Mouse (Mus musculus) gastrocnemius, adult 2 months (tissue): ENCODE results near the gene Pln. TPM values are rescaled to one million over a fixed set of nuclear protein-coding genes. Genes with fewer than 3 reads are reported as not detected.
A peak's percentile ranks its signal among the peaks of the same experiment; 100 is the strongest.

ENCODE experiments used
- DNase-seq: peaks from one replicate; pipeline ENCODE4 v3.0.0; 2022
- H3K27ac ChIP-seq: fragments of 200-600 bp; 2 replicates; pipeline ENCODE4 v1.8.1; 2022; ENCODE audit warnings: mild to moderate bottlenecking
- H3K4me3 ChIP-seq: fragments of 200-600 bp; 2 replicates; pipeline ENCODE4 v1.8.1; 2022; ENCODE audit warnings: mild to moderate bottlenecking, moderate library complexity
- CTCF ChIP-seq: fragments of 200-600 bp; IDR thresholded peaks from 2 replicates; pipeline ENCODE4 v1.8.1; 2022; ENCODE audit warnings: antibody characterized with exemption, mild to moderate bottlenecking, moderate library complexity
- intact Hi-C: fragments of 180-260 bp; cut with DNase I; formaldehyde crosslinking; loops from one replicate; pipeline ENCODE4 v1.15.1; 2025
- total RNA-seq, 2 experiments: library from RNA; stranded (reverse); gene quantifications; 2 replicates each; pipeline ENCODE4 v1.2.3; 2021

Pln gene
- total RNA-seq, 2 experiments from 2014 or later, result 7.6 to 25.9 TPM

- intact Hi-C loops, result loop anchor here (10.0 kb wide), 1 partner anchor 253 kb away; the partner anchor contains the start of gene Asf1a
- no peak for DNase-seq
- no peak for TF ChIP-seq CTCF
These were observed 4.8 kb downstream of the Pln start for GRCm38 (mm10) chr10:53342166-53342728.

GRCm38 (mm10) chr10:53343384-53343783 is 5.9 kb downstream of the Pln start:
- no peak for TF ChIP-seq CTCF
- H3K27ac ChIP-seq, result peak overlapping the region; percentile 9; the same call in 1 of the 2 replicates

More at GRCm38 (mm10) chr10:53342166-53342728, 4.8 kb downstream of the Pln start:
- Histone ChIP-seq H3K27ac (peak overlapping the region; percentile 20; the same call in 1 of the 2 replicates), H3K4me3 (no peak overlapping the region)

GRCm38 (mm10) chr10:53343865-53344264 is 6.4 kb downstream of the Pln start:
- Histone ChIP-seq H3K27ac (peak overlapping the region; percentile 9; the same call in 1 of the 2 replicates), H3K4me3 (peak overlapping the region; percentile 44)
- no peak for DNase-seq
- TF ChIP-seq CTCF, result no peak
- intact Hi-C loops, result loop anchor here (10.0 kb wide), 1 partner anchor 251 kb away; the partner anchor contains the start of gene Asf1a

More at GRCm38 (mm10) chr10:53343384-53343783, 5.9 kb downstream of the Pln start:
- intact Hi-C loops, result loop anchor here (10.0 kb wide), 1 partner anchor 251 kb away; the partner anchor contains the start of gene Asf1a
- peak overlapping the region; percentile 44; the same call in 1 of the 2 replicates for H3K4me3 ChIP-seq
- DNase-seq, result no peak

- TF ChIP-seq CTCF, result no peak
- DNase-seq, result no peak
- Histone ChIP-seq H3K4me3 (no peak overlapping the region), H3K27ac (peak overlapping the region; percentile 41; the same call in 1 of the 2 replicates)
- intact Hi-C loops, result loop anchor here (5.0 to 10.0 kb wide), 2 partner anchors 182 to 249 kb away; partner anchors contain the start of gene Asf1a
These were observed 8.0 kb downstream of the Pln start for GRCm38 (mm10) chr10:53345508-53345907.

GRCm38 (mm10) chr10:53346506-53346905 is 9.0 kb downstream of the Pln start:
- peak; percentile 46 for DNase-seq

GRCm38 (mm10) chr10:53346916-53347315 is 9.4 kb downstream of the Pln start:
- no peak for DNase-seq
- Histone ChIP-seq H3K27ac (no peak overlapping the region; the same call in 1 of the 2 replicates), H3K4me3 (no peak overlapping the region; the same call in 1 of the 2 replicates)
- TF ChIP-seq CTCF, result no peak
- intact Hi-C loops, result loop anchor here (5.0 to 10.0 kb wide), 2 partner anchors 180 to 248 kb away; partner anchors contain the start of gene Asf1a

More at GRCm38 (mm10) chr10:53346506-53346905, 9.0 kb downstream of the Pln start:
- Histone ChIP-seq H3K4me3 (no peak overlapping the region; the same call in none of the 2 replicates), H3K27ac (no peak overlapping the region)
- intact Hi-C loops, result loop anchor here (5.0 to 10.0 kb wide), 2 partner anchors 181 to 248 kb away; partner anchors contain the start of gene Asf1a
- peak; percentile 99; the same call in 1 of the 2 replicates for TF ChIP-seq CTCF

GRCm38 (mm10) chr10:53347787-53348755 is 10.6 kb downstream of the Pln start:
- peak overlapping the region; percentile 30 for H3K4me3 ChIP-seq
- H3K27ac ChIP-seq, result peak overlapping the region; percentile 74
- DNase-seq, result peak; percentile 29
- TF ChIP-seq CTCF, result peak; percentile 88
- intact Hi-C loops, result loop anchor here (1.0 to 10.0 kb wide), 3 partner anchors 163 to 247 kb away; partner anchors contain the start of gene Asf1a

GRCm38 (mm10) chr10:53349254-53349653 is 11.8 kb downstream of the Pln start:
- peak overlapping the region; percentile 74 for H3K27ac ChIP-seq
- DNase-seq, result no peak
- TF ChIP-seq CTCF, result no peak
- intact Hi-C loops, result loop anchor here (5.0 to 10.0 kb wide), 2 partner anchors 178 to 246 kb away; partner anchors contain the start of gene Asf1a
- no peak overlapping the region for H3K4me3 ChIP-seq

- TF ChIP-seq CTCF, result no peak
- DNase-seq, result no peak
- Histone ChIP-seq H3K27ac (no peak overlapping the region; the same call in 1 of the 2 replicates), H3K4me3 (no peak overlapping the region)
- intact Hi-C loops, result no loop called here
These were observed 16.2 kb downstream of the Pln start for GRCm38 (mm10) chr10:53353665-53354064.

- no peak for TF ChIP-seq CTCF
- no peak for DNase-seq
- H3K4me3 ChIP-seq, result no peak overlapping the region; the same call in 1 of the 2 replicates
- intact Hi-C loops, result no loop called here
- H3K27ac ChIP-seq, result 0 out of 2 replicates have a peak overlapping the region, but pooled peaks have one; percentile 24
These were observed 21.5 kb downstream of the Pln start for GRCm38 (mm10) chr10:53359016-53359415.

- no peak for DNase-seq
- no peak overlapping the region for H3K4me3 ChIP-seq
- TF ChIP-seq CTCF, result no peak
- H3K27ac ChIP-seq, result no peak overlapping the region
- intact Hi-C loops, result no loop called here
These were observed 26.8 kb downstream of the Pln start for GRCm38 (mm10) chr10:53364311-53364710.

- Histone ChIP-seq H3K27ac (no peak overlapping the region), H3K4me3 (no peak overlapping the region)
- DNase-seq, result no peak
- TF ChIP-seq CTCF, result no peak
- intact Hi-C loops, result no loop called here
These were observed 29.8 kb downstream of the Pln start for GRCm38 (mm10) chr10:53367265-53367664.
